Mouse (Mus musculus) small intestine, adult 2 months (tissue): ENCODE data around the gene Stx3. TPM values are rescaled to one million over a fixed set of nuclear protein-coding genes. Genes with fewer than 3 reads are reported as not detected.
A peak's percentile ranks its signal among the peaks of the same experiment; 100 is the strongest.

Experiments
- H3K27ac ChIP-seq: fragments of 200-500 bp; 2 replicates; pipeline ENCODE4 v1.5.1; 2012; ENCODE audit warnings: low read depth, low read length, control low read depth, inconsistent platforms; ENCODE audit not compliant: insufficient read depth
- H3K27me3 ChIP-seq: fragments of 200-500 bp; 2 replicates; pipeline ENCODE4 v1.6.1; 2012; ENCODE audit warnings: mild to moderate bottlenecking, moderate library complexity, low read length, inconsistent platforms; ENCODE audit not compliant: control insufficient read depth, insufficient read depth
- H3K36me3 ChIP-seq: fragments of 200-500 bp; 2 replicates; pipeline ENCODE4 v1.6.1; 2012; ENCODE audit warnings: mild to moderate bottlenecking, low read length, control low read depth, inconsistent platforms; ENCODE audit not compliant: control insufficient read depth, insufficient read depth
- H3K4me1 ChIP-seq: fragments of 200-500 bp; 2 replicates; pipeline ENCODE4 v1.6.1; 2012; ENCODE audit warnings: low read length, inconsistent platforms, mixed read lengths; ENCODE audit not compliant: control insufficient read depth, insufficient read depth, insufficient read length
- H3K4me3 ChIP-seq: fragments of 200-500 bp; 2 replicates; pipeline ENCODE4 v1.5.1; 2012; ENCODE audit warnings: low read depth, mild to moderate bottlenecking, control low read depth, inconsistent platforms, low read length, moderate library complexity
- CTCF ChIP-seq: fragments of 200-500 bp; IDR thresholded peaks from 2 replicates; pipeline ENCODE4 v1.5.1; 2012; ENCODE audit warnings: low read depth, mild to moderate bottlenecking, control low read depth, inconsistent platforms, low read length, moderate library complexity, mixed read lengths; ENCODE audit not compliant: insufficient replicate concordance, insufficient read length; ENCODE audit errors: extremely low read depth
- POLR2A ChIP-seq: fragments of 200-500 bp; IDR thresholded peaks from 2 replicates; pipeline ENCODE4 v1.6.1; 2012; ENCODE audit warnings: low read depth, mild to moderate bottlenecking, control low read depth, inconsistent platforms, low read length, moderate library complexity
- WGBS: fragments of 180-500 bp; shearing (Covaris S2); methylation state at CpG from one replicate; pipeline ENCODE4 v1.1.7; 2018; 5-methylcytosine and 5-hydroxymethylcytosine counted together
- polyA plus RNA-seq: library from polyadenylated mRNA; depleted of rRNA; stranded (reverse); fragments of >200 nt; gene quantifications from 2 replicates; pipeline ENCODE4 v1.2.3, GENCODE M21; 2012

Stx3 gene
- polyA plus RNA-seq, 1 experiment, result 38.0 TPM

DNA sequence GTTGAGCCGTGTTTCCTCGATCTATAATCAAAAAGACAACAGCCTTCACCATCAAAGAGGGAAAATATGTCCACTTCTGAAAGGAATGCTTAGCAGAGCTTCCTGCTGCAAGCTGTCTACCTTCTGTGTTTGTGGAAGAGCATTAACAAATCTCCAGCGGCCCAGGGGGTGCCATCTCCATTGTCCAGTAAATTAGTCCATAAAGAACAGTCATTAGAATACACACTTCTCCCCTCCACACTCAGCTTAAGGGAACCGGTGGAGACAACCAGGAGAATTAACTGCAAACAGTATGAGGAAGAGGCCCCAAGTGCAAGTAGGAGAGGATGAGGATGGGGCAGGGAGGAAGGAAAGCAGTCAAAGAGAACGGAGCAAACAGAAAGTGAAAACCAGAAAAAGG is 27.4 kb downstream of the Stx3 start:
- peaks cover 12% of the 10 kb centered on the region; the same call in 1 of the 2 replicates for H3K4me1 ChIP-seq
- TF ChIP-seq POLR2A (no peak), CTCF (no peak)
- no peaks in the 10 kb centered on the region for H3K27me3 ChIP-seq
- no peak overlapping the region for H3K27ac ChIP-seq
- H3K4me3 ChIP-seq, result no peak overlapping the region
- peaks cover 31% of the 10 kb centered on the region for H3K36me3 ChIP-seq
- 80% methylated on average over 5 of the region's 5 CpGs for WGBS

GRCm38 (mm10) chr19:11788876-11789275 is 30.3 kb downstream of the Stx3 start:
- Histone ChIP-seq H3K27ac (no peak overlapping the region), H3K27me3 (no peaks in the 10 kb centered on the region), H3K4me3 (no peak overlapping the region), H3K4me1 (peaks cover 3% of the 10 kb centered on the region; the same call in 1 of the 2 replicates), H3K36me3 (peaks cover 52% of the 10 kb centered on the region)
- WGBS, result 91% methylated on average over 6 of the region's 6 CpGs
- no peak for TF ChIP-seq POLR2A
- TF ChIP-seq CTCF, result no peak

DNA sequence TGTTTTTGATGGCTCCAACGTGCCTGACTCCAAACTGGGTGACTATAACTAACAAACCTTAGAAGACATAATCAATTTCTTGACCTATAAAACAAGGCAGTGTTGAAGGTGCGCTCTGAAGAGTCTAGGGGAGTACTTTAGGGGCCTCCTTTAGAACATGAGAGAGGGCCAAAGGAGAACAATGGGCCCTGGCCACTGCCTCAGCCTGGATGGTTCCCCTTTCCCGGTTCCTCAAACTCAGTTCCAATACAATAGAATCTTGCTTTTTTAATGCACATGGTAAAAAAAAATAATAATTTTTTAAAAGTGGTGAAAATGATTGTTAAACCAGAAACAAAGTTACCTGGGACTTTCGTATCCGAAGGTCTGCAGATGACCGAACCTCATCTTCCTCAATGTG is 31.4 kb downstream of the Stx3 start:
- 93% methylated on average over 6 of the region's 6 CpGs for WGBS

GRCm38 (mm10) chr19:11785409-11786154 is 33.6 kb downstream of the Stx3 start:
- TF ChIP-seq POLR2A (no peak), CTCF (no peak)
- Histone ChIP-seq H3K27me3 (no peaks in the 10 kb centered on the region), H3K4me3 (no peak overlapping the region), H3K4me1 (no peaks in the 10 kb centered on the region), H3K36me3 (peaks cover 65% of the 10 kb centered on the region), H3K27ac (no peak overlapping the region)
- WGBS, result 93% methylated on average over 14 of the region's 14 CpGs

More for the DNA sequence above, 31.4 kb downstream of the Stx3 start:
- TF ChIP-seq CTCF, result no peak
- no peak for TF ChIP-seq POLR2A
- Histone ChIP-seq H3K4me1 (no peaks in the 10 kb centered on the region), H3K4me3 (no peak overlapping the region), H3K27me3 (no peaks in the 10 kb centered on the region), H3K36me3 (peaks cover 58% of the 10 kb centered on the region), H3K27ac (no peak overlapping the region)

- Histone ChIP-seq H3K4me3 (no peak overlapping the region), H3K27me3 (no peaks in the 10 kb centered on the region), H3K27ac (no peak overlapping the region), H3K4me1 (no peaks in the 10 kb centered on the region), H3K36me3 (peaks cover 44% of the 10 kb centered on the region)
- 64% methylated on average over 7 of the region's 7 CpGs for WGBS
- TF ChIP-seq CTCF (peak; percentile 17; the same call in 1 of the 2 replicates), POLR2A (no peak)
These were observed 41.9 kb downstream of the Stx3 start for GRCm38 (mm10) chr19:11777191-11777865.

DNA sequence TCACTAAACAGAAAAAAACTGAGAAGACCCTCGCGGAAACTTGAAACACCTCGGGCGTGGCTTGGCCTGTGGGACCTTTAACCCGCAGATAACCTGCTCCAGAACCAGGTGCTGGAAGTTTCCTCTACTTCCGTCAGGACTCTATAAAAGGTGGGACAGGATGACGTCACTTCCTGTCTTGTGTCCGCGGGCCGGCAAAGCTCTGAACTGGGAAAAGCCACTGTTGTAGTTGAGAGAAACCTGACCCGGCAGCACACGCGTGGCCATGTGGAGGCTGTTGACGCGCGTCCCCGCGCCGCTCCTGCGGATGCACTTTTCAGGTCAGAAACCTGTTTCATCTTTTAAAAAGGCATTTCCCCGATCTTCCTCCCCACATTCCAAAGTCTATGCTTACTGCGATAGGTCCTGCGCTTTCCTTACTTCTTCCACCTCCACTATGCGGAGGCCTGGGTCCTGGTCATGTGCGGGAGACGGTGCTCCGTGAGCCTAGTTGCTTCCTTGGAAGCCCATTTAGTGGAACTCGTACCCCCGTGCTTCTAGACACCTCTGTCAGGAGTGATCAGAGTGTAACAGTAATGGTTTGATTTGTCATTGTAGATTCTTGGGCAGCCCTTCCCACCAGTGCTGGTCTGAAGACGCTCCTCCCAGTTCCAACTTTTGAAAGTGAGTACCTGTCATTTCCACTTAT is 48.9 kb downstream of the Stx3 start, which contains the start of gene Mrpl16:
Mrpl16 (plus strand) TSS at position 187 of the 688 bp plus-strand sequence.
- WGBS, result under 1% methylated on average over 30 of the region's 30 CpGs
- 0 out of 2 replicates have a peak, but pooled peaks cover 1% of the 10 kb centered on the region for H3K4me1 ChIP-seq

More for the DNA sequence above, 48.9 kb downstream of the Stx3 start, which contains the start of gene Mrpl16:
- H3K27me3 ChIP-seq, result no peaks in the 10 kb centered on the region
- H3K27ac ChIP-seq, result peak within 1 kb of the TSS; percentile 18
- no peak for TF ChIP-seq POLR2A
- TF ChIP-seq CTCF, result no peak
- H3K4me3 ChIP-seq, result peak within 1 kb of the TSS; percentile 67
- H3K36me3 ChIP-seq, result peaks cover 18% of the 10 kb centered on the region
